Mouse (Mus musculus): ENCODE data around the gene Gm20388.

GRCm38 (mm10) chr8:121829048-121829776 lies 1918.6 kb downstream of the Gm20388 start, which contains the start of gene Klhdc4:
- peak; percentile 54; the same call in 1 of the 2 replicates for TF ChIP-seq POLR2A (IDR thresholded peaks at IDR 0.05; ENCODE audit: borderline replicate concordance, extremely low read depth, insufficient read depth, insufficient read length, poor library complexity, severe bottlenecking)
- TF ChIP-seq CTCF (IDR thresholded peaks at IDR 0.05; ENCODE audit: borderline replicate concordance, extremely low read depth, insufficient read depth, insufficient read length) = no peak

Data from brain, embryonic 14.5 days (tissue).